Mouse (Mus musculus) lung, embryonic 15.5 days (tissue): Measurements from ENCODE around the gene Ebf1. TPM values are rescaled to one million over a fixed set of nuclear protein-coding genes. Genes with fewer than 3 reads are reported as not detected.

ENCODE experiments used
- ATAC-seq: fragments of 200-750 bp; cut with Nextera tagmentation; 2 replicates; pipeline ENCODE4 v1.8.0; 2017; ENCODE audit warnings: moderate number of reproducible peaks, borderline replicate concordance; ENCODE audit not compliant: low FRiP score, low TSS enrichment; ENCODE audit errors: extremely low read depth
- H3K27ac ChIP-seq: fragments of 300-500 bp; sonication (generic); 2 replicates; pipeline ENCODE4 v1.5.1; 2015; ENCODE audit warnings: moderate library complexity, mild to moderate bottlenecking, inconsistent platforms
- H3K27me3 ChIP-seq: fragments of 300-500 bp; sonication (generic); 2 replicates; pipeline ENCODE4 v1.6.1; 2015; ENCODE audit warnings: inconsistent platforms
- H3K36me3 ChIP-seq: fragments of 300-500 bp; sonication (generic); 2 replicates; pipeline ENCODE4 v1.6.1; 2015; ENCODE audit warnings: inconsistent platforms
- H3K4me1 ChIP-seq: fragments of 300-500 bp; sonication (generic); 2 replicates; pipeline ENCODE4 v1.6.1; 2015; ENCODE audit warnings: inconsistent platforms
- H3K4me2 ChIP-seq: fragments of 300-500 bp; sonication (generic); 2 replicates; pipeline ENCODE4 v1.6.1; 2015; ENCODE audit warnings: inconsistent platforms, mild to moderate bottlenecking, moderate library complexity
- H3K4me3 ChIP-seq: fragments of 300-500 bp; sonication (generic); 2 replicates; pipeline ENCODE4 v1.5.1; 2015; ENCODE audit warnings: mild to moderate bottlenecking, inconsistent platforms
- H3K9ac ChIP-seq: fragments of 300-500 bp; sonication (generic); 2 replicates; pipeline ENCODE4 v1.6.1; 2015; ENCODE audit warnings: inconsistent platforms
- H3K9me3 ChIP-seq: fragments of 300-500 bp; sonication (generic); 2 replicates; pipeline ENCODE4 v1.6.1; 2016; ENCODE audit warnings: inconsistent platforms
- WGBS: fragments of 180-500 bp; shearing (Covaris S2); methylation state at CpG from one replicate; pipeline ENCODE4 v1.1.7; 2015; 5-methylcytosine and 5-hydroxymethylcytosine counted together
- polyA plus RNA-seq: library from polyadenylated mRNA; unstranded; fragments of >200 nt; fragmentation: Nextera tagmentation; extraction: Ambion mirVana; gene quantifications from 2 replicates; pipeline ENCODE4 v1.2.1, GENCODE M21; 2015

Gene Ebf1
- polyA plus RNA-seq, 1 experiment from 2014 or later: 12.4 TPM

DNA sequence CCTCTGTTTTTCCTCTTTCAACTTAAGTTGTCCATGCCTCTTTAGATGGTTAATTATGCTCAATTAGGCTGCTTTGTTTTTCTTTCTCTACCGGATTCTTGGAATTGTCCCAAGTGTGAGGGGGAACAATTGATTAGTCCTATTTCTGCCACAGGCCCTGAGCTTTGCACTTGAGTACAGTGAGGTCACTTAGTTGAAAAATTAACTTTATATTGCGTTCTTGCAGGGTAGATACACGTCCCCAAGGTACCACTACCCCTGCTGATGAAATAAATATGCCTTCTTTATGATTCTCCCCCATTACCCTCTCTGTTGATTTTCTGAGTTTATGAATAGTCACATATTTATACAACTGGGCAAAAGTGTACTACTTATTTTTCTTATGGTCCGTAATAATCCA, 351.9 kb downstream of the Ebf1 start:
- Histone ChIP-seq H3K27me3 (no peaks in the 10 kb centered on the region), H3K4me2 (no peak overlapping the region), H3K9ac (no peak overlapping the region), H3K4me1 (no peaks in the 10 kb centered on the region), H3K4me3 (no peak overlapping the region), H3K9me3 (no peaks in the 10 kb centered on the region), H3K27ac (no peak overlapping the region), H3K36me3 (no peaks in the 10 kb centered on the region)
- no peak for ATAC-seq
- 61% methylated on average over 4 of the region's 4 CpGs for WGBS

DNA sequence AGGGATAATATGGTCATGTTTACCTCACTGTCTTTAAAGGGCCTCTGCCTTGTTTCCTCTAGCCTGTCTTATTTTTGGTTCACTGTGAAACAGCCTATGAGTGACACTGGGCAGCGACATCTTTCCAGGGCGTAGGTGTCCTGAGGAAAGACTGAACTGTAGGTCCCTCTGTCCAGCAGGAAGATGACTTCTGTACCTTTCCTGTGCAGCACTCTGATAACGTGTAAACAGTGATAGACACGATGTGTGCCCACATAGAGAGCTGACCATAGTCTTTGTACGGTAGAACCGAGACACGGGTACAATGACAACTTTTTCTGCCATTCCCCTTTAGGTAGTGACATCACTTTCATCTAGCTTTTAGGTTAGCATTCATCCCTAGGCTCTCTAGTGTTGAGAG, 357.2 kb downstream of the Ebf1 start:
- ATAC-seq: no peak

DNA sequence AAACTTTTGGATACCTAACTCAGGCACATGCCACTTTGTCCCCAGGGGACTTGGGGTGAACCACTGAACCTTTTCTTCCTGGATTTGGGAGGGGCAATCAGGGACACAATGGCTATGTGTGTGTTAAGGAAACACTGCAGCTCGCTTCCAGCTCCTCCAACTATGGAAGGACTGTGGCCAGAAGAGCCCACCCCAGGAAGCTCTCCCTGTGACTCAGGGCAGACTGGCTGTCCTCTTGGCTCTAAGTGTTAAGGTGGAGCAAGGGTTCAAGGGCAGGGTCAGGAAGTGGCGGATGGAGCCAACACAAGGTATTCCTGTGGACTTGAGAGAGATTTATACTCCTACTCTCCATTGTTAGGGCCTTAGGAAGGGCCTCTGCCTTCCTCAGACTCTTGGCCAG, 358.0 kb downstream of the Ebf1 start:
- Histone ChIP-seq H3K4me3 (no peak overlapping the region), H3K9ac (no peak overlapping the region), H3K4me1 (peaks cover 6% of the 10 kb centered on the region; the same call in 1 of the 2 replicates), H3K36me3 (no peaks in the 10 kb centered on the region), H3K27me3 (no peaks in the 10 kb centered on the region), H3K4me2 (no peak overlapping the region), H3K9me3 (no peaks in the 10 kb centered on the region), H3K27ac (no peak overlapping the region)
- ATAC-seq: no peak
- WGBS: 43% methylated on average over 2 of the region's 2 CpGs

More for the DNA sequence above, 357.2 kb downstream of the Ebf1 start:
- Histone ChIP-seq H3K9ac (no peak overlapping the region), H3K27me3 (no peaks in the 10 kb centered on the region), H3K27ac (no peak overlapping the region), H3K4me1 (peaks cover 4% of the 10 kb centered on the region; the same call in 1 of the 2 replicates), H3K4me3 (no peak overlapping the region), H3K9me3 (no peaks in the 10 kb centered on the region), H3K36me3 (no peaks in the 10 kb centered on the region), H3K4me2 (no peak overlapping the region)
- WGBS: 78% methylated on average over 7 of the region's 7 CpGs

DNA sequence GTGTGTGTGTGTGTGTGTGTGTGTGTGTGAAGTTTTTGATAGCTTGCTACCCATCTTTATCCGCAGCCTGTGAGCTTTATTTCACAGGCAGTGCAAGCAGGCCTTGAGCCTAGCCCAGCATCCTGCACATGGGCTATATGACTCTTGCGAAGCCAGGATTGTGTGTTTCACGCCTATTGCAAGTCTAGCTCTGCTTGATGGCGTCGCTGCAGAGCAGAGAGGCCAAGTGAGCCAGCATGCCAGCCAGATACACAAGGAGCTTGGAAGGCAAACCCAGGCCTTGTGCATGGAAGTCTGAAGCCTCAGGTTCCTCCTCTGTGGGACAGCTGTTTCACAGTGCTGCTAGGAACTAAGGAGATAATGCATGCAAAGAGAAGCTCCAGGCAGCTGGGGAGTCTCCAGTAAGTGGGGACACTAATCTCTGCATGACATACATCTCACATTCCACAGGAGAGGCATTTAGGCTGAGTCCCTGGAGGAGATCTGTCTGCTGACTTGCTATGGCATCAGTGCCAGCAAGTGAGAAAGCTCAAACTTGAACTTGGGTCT, 359.2 kb downstream of the Ebf1 start:
- no peaks in the 10 kb centered on the region for H3K9me3 ChIP-seq
- no peak overlapping the region for H3K4me3 ChIP-seq
- ATAC-seq: no peak
- no peaks in the 10 kb centered on the region for H3K36me3 ChIP-seq
- 80% methylated on average over 5 of the region's 5 CpGs for WGBS
- H3K9ac ChIP-seq: no peak overlapping the region
- no peak overlapping the region for H3K4me2 ChIP-seq
- H3K27me3 ChIP-seq: no peaks in the 10 kb centered on the region
- H3K4me1 ChIP-seq: peaks cover 6% of the 10 kb centered on the region; the same call in 1 of the 2 replicates
- H3K27ac ChIP-seq: no peak overlapping the region

DNA sequence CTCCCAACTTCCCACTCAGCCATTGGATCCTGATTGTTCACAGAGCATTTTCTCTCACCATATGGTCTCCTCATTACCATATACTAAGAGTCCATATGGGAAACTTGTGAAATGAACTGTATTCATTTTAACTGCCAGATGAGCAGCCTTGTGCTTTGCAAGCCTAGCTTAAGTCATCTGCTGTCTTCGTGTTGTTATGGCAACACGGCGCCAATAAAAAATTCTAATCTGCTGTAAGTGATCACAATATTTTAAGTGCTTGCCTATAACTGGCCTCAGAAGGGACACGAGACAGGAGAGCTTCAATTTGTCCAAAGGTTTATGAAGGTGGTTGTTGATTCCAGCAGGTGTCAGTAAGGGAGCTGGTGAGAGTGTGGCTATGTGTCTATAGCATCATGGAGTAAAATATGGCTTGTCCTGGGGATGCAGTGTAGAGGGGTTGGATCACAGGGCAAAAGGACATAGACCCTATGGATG, 360.8 kb downstream of the Ebf1 start:
- H3K27me3 ChIP-seq: no peaks in the 10 kb centered on the region
- 86% methylated on average over 4 of the region's 4 CpGs for WGBS
- H3K27ac ChIP-seq: no peak overlapping the region
- no peak for ATAC-seq
- H3K4me1 ChIP-seq: peaks cover 6% of the 10 kb centered on the region; the same call in 1 of the 2 replicates
- no peak overlapping the region for H3K4me2 ChIP-seq
- H3K9ac ChIP-seq: no peak overlapping the region
- no peaks in the 10 kb centered on the region for H3K9me3 ChIP-seq
- H3K36me3 ChIP-seq: no peaks in the 10 kb centered on the region
- H3K4me3 ChIP-seq: no peak overlapping the region

DNA sequence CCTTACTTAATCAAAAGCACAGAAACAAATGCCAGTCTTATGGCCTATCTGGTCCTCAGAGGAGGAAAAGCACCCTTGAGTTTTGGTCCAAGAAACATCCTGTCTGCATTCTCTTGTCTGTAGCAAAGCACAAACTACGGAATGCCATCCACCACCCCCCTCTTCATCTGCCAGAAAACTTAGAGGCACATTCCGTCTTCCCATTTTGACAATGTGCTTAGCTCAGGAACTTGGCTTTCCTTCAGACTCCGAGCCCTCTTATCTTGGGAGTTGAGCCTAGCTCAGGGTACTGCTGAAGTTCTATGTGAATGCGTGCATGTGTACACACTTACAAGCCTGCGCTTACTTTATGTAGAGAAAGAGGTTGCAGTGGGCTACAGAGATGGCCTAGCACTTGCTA, 362.3 kb downstream of the Ebf1 start:
- H3K27ac ChIP-seq: no peak overlapping the region
- peaks cover 6% of the 10 kb centered on the region; the same call in 1 of the 2 replicates for H3K4me1 ChIP-seq
- no peak overlapping the region for H3K4me2 ChIP-seq
- 24% methylated on average over 5 of the region's 5 CpGs for WGBS
- no peak overlapping the region for H3K4me3 ChIP-seq
- no peak for ATAC-seq
- H3K27me3 ChIP-seq: no peaks in the 10 kb centered on the region
- no peaks in the 10 kb centered on the region for H3K36me3 ChIP-seq
- H3K9me3 ChIP-seq: no peaks in the 10 kb centered on the region
- H3K9ac ChIP-seq: no peak overlapping the region

DNA sequence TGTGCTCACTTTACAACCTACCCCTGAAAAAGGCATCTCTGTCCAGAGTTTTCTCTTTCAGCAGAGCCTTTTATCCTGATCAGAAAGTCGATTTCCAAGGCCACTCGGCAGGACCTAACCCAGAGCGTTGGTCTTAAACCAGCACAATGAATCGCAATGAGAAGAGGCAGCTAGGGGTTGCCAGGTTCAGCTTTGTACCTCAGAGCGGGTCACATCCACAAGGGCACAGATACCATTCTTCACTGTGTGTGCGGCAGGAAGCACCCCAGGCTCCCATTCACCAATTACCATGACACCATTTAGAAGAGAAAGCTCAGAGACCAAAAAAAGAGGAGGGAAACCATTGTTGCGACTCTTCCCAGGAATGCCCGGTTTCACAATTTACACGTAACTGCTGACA, 365.1 kb downstream of the Ebf1 start:
- H3K27ac ChIP-seq: no peak overlapping the region
- 73% methylated on average over 9 of the region's 9 CpGs for WGBS
- peaks cover 6% of the 10 kb centered on the region; the same call in 1 of the 2 replicates for H3K4me1 ChIP-seq
- H3K27me3 ChIP-seq: no peaks in the 10 kb centered on the region
- H3K9ac ChIP-seq: no peak overlapping the region
- no peak overlapping the region for H3K4me2 ChIP-seq
- H3K4me3 ChIP-seq: no peak overlapping the region
- no peak for ATAC-seq
- H3K36me3 ChIP-seq: no peaks in the 10 kb centered on the region
- H3K9me3 ChIP-seq: no peaks in the 10 kb centered on the region

DNA sequence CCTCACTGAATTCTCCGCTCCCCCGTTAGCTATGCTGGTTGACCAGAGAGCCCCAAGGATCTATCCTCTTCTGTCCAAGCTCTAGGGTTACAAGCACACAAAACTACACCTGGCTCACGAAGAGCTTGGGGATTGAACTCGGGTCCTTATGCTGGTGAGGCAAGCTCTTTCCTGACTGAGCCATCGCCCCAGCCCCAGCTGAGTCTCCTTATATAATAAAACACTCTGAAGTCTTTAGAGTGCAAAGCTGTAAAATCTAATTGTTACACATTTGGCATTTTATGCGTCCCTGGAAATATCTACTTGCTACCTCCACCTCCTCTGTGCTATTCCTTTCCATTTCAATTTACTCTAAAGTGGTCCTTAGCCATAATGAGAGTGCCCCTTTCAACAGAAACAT, 366.8 kb downstream of the Ebf1 start:
- ATAC-seq: no peak
- peaks cover 6% of the 10 kb centered on the region; the same call in 1 of the 2 replicates for H3K4me1 ChIP-seq
- H3K9ac ChIP-seq: no peak overlapping the region
- H3K4me2 ChIP-seq: no peak overlapping the region
- 85% methylated on average over 6 of the region's 6 CpGs for WGBS
- no peak overlapping the region for H3K4me3 ChIP-seq
- H3K9me3 ChIP-seq: no peaks in the 10 kb centered on the region
- H3K27me3 ChIP-seq: no peaks in the 10 kb centered on the region
- no peak overlapping the region for H3K27ac ChIP-seq
- H3K36me3 ChIP-seq: no peaks in the 10 kb centered on the region

DNA sequence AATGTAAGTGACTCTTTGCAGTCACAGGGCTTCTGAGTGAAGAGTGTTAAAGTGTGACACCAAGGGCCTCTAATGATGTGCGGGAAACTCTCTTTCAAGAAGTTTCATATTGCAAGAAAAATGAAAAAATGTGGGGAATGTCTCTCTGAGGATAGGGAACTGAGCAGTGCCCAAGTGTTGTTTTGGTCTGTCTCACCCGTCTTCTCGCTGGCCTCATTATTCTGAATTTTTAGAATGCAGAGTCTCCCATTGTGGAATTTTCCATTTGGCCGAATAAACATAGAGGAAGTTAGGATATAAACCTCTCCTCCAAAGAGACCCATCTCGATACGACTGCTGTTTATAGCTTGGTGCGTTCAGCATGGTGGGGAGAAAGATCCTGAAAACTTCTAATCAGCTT, 367.3 kb downstream of the Ebf1 start:
- H3K4me3 ChIP-seq: no peak overlapping the region
- no peak overlapping the region for H3K4me2 ChIP-seq
- no peak overlapping the region for H3K27ac ChIP-seq
- H3K9ac ChIP-seq: no peak overlapping the region
- H3K36me3 ChIP-seq: no peaks in the 10 kb centered on the region
- ATAC-seq: no peak
- no peaks in the 10 kb centered on the region for H3K27me3 ChIP-seq
- peaks cover 2% of the 10 kb centered on the region; the same call in 1 of the 2 replicates for H3K4me1 ChIP-seq
- H3K9me3 ChIP-seq: no peaks in the 10 kb centered on the region
- WGBS: 47% methylated on average over 7 of the region's 7 CpGs

DNA sequence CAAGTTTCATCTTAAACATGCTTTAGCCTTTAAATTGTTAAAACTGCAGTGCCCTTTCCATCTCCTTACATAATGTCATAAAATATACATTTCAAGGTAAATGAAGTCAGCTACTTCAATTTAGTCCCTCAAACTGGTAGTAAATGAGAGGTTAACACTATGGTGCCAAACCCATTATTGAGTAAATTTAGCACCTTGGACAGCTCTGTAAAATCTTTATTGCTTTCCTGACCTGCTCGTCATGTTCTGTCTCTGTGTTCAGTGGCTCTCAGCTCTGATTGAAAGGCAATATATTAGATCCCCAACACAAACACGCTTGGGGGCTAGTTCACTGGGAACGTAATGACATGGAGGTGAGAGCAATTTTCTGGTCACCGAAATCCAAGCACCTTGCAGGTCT, 370.7 kb downstream of the Ebf1 start:
- H3K4me1 ChIP-seq: no peaks in the 10 kb centered on the region
- no peak for ATAC-seq
- H3K9me3 ChIP-seq: no peaks in the 10 kb centered on the region
- H3K4me2 ChIP-seq: no peak overlapping the region
- no peak overlapping the region for H3K27ac ChIP-seq
- H3K36me3 ChIP-seq: no peaks in the 10 kb centered on the region
- H3K27me3 ChIP-seq: no peaks in the 10 kb centered on the region
- H3K4me3 ChIP-seq: no peak overlapping the region
- WGBS: 57% methylated on average over 4 of the region's 4 CpGs
- H3K9ac ChIP-seq: no peak overlapping the region

DNA sequence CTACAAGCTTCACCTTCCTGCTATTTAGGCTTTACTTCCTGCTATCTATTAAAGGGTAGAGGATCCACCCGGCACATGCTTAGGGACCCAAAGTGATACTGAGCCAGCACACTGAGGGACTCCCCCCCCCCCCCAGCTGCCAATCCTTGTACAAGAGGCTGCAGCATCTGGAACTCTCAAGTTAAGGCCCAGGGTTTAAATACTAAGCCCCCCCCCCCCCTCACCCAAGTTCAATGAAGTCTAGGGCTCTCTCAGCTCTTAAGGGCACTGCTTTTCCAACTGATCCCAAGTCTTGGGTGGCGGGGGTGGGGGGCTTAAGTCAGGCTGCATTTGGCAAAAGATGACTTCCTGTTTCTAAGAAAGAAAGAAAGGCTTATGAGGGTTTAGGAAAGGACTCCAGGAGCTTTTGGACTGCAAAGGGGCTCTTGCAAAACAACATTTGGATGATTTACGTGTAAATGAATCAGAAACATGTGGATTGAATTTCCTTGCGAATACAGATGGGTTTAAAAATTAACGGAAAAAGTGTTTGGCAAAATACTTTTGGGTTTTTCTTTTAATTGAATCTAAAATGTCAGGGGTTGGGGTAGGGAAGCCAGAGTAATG, 385.7 kb downstream of the Ebf1 start:
- Histone ChIP-seq H3K27ac (no peak overlapping the region), H3K9ac (no peak overlapping the region), H3K36me3 (no peaks in the 10 kb centered on the region), H3K4me2 (no peak overlapping the region), H3K4me1 (no peaks in the 10 kb centered on the region), H3K4me3 (no peak overlapping the region), H3K9me3 (no peaks in the 10 kb centered on the region), H3K27me3 (no peaks in the 10 kb centered on the region)
- 72% methylated on average over 5 of the region's 5 CpGs for WGBS
- ATAC-seq: no peak

DNA sequence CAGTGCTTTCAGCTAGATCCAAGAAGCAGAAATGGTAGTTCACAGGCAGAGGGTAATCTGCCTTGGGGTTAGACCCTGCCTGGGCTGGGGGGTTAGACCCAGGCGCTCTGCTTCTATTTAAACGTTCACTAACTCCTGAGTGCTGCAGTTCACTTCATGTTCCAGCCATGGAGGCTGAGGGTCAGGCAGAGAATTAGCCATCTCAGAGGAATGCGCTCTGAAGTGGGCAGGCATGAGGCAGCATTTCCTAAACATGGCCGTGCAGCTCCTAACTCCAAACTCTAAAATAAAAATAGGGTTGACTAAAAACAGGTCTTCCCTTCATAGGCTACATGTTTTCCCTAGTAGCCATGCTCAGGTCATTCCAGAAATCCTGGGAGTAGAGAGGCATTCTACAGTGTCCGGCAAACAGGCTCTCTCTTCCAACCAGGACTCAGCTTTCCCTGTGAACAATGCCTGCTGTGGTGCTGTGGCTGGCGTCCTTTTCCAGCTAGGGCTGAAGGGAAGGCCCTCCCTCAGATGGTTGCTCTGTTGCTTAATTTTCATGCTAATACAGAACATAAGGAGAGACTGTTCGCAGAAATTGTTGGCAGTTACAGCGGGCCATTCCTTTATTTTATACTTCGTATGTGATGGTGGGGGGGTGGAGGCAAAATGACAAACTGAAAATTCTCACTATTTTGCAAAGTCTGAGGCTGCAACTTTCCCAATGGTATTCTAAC, 386.8 kb downstream of the Ebf1 start:
- ATAC-seq: no peak
- Histone ChIP-seq H3K4me1 (no peaks in the 10 kb centered on the region), H3K4me2 (no peak overlapping the region), H3K27ac (no peak overlapping the region), H3K27me3 (no peaks in the 10 kb centered on the region), H3K4me3 (no peak overlapping the region), H3K9ac (no peak overlapping the region), H3K9me3 (no peaks in the 10 kb centered on the region), H3K36me3 (no peaks in the 10 kb centered on the region)
- 57% methylated on average over 9 of the region's 9 CpGs for WGBS
